Mouse (Mus musculus) heart, embryonic 11.5 days (tissue): ENCODE data around the gene Gm10295. TPM values are rescaled to one million over a fixed set of nuclear protein-coding genes. Genes with fewer than 3 reads are reported as not detected.

Source experiments
- ATAC-seq: fragments of 200-750 bp; cut with Nextera tagmentation; replicated peaks from 2 replicates; pipeline ENCODE4 v1.8.0; 2017; ENCODE audit warnings: moderate library complexity; ENCODE audit not compliant: insufficient number of reproducible peaks, low FRiP score, low TSS enrichment
- H3K27ac ChIP-seq: fragments of 300-500 bp; sonication (generic); 2 replicates; pipeline ENCODE4 v1.5.1; 2014; ENCODE audit warnings: mild to moderate bottlenecking, low read depth, low read length
- H3K27me3 ChIP-seq: fragments of 300-500 bp; sonication (generic); 2 replicates; pipeline ENCODE4 v1.6.1; 2014; ENCODE audit warnings: mild to moderate bottlenecking, low read length, mixed read lengths; ENCODE audit not compliant: control insufficient read depth, insufficient read depth
- H3K36me3 ChIP-seq: fragments of 300-500 bp; sonication (generic); 2 replicates; pipeline ENCODE4 v1.6.1; 2014; ENCODE audit warnings: mild to moderate bottlenecking, low read length, moderate library complexity, mixed read lengths; ENCODE audit not compliant: control insufficient read depth, insufficient read depth
- H3K4me1 ChIP-seq: fragments of 300-500 bp; sonication (generic); 2 replicates; pipeline ENCODE4 v1.6.1; 2014; ENCODE audit warnings: low read length; ENCODE audit not compliant: control insufficient read depth, insufficient read depth
- H3K4me2 ChIP-seq: fragments of 300-500 bp; sonication (generic); 2 replicates; pipeline ENCODE4 v1.6.1; 2014; ENCODE audit warnings: mild to moderate bottlenecking, moderate library complexity
- H3K4me3 ChIP-seq: fragments of 300-500 bp; sonication (generic); 2 replicates; pipeline ENCODE4 v1.5.1; 2014; ENCODE audit warnings: low read depth, low read length
- H3K9ac ChIP-seq: fragments of 300-500 bp; sonication (generic); 2 replicates; pipeline ENCODE4 v1.6.1; 2014; ENCODE audit warnings: mild to moderate bottlenecking, low read depth, low read length, moderate library complexity
- H3K9me3 ChIP-seq: fragments of 300-500 bp; sonication (generic); replicated peaks from 2 replicates; pipeline ENCODE4 v1.6.1; 2016; ENCODE audit warnings: low read length; ENCODE audit not compliant: control insufficient read depth
- WGBS: fragments of 180-500 bp; shearing (Covaris S2); extraction: QIAGEN DNeasy Blood & Tissue Kit; methylation state at CpG from one replicate; pipeline ENCODE4 v1.1.7; 2014; ENCODE audit not compliant: insufficient replicate concordance; 5-methylcytosine and 5-hydroxymethylcytosine counted together
- polyA plus RNA-seq: library from polyadenylated mRNA; unstranded; fragments of >200 nt; fragmentation: Nextera tagmentation; extraction: Ambion mirVana; gene quantifications from 2 replicates; pipeline ENCODE4 v1.2.1, GENCODE M21; 2014

Gm10295 gene
- polyA plus RNA-seq, 1 experiment from 2014 or later: not detected

GRCm38 (mm10) chr7:71311411-71311810 is 39.9 kb downstream of the Gm10295 start:
- Histone ChIP-seq H3K9ac (no peak overlapping the region), H3K4me3 (no peak overlapping the region), H3K27me3 (no peaks in the 10 kb centered on the region), H3K4me1 (no peaks in the 10 kb centered on the region), H3K27ac (peak overlapping the region; percentile 54; the same call in 1 of the 2 replicates), H3K9me3 (no peaks in the 10 kb centered on the region), H3K36me3 (no peaks in the 10 kb centered on the region), H3K4me2 (no peak overlapping the region)
- 46% methylated on average over 11 of the region's 11 CpGs for WGBS
- ATAC-seq: peak; percentile 65; the same call in 1 of the 2 replicates

GRCm38 (mm10) chr7:71308051-71308450 is 43.2 kb downstream of the Gm10295 start:
- no peak for ATAC-seq
- H3K9ac ChIP-seq: no peak overlapping the region
- no peaks in the 10 kb centered on the region for H3K27me3 ChIP-seq
- H3K9me3 ChIP-seq: no peaks in the 10 kb centered on the region
- H3K4me1 ChIP-seq: no peaks in the 10 kb centered on the region
- H3K4me2 ChIP-seq: no peak overlapping the region
- 56% methylated on average over 8 of the region's 8 CpGs for WGBS
- H3K4me3 ChIP-seq: no peak overlapping the region
- no peaks in the 10 kb centered on the region for H3K36me3 ChIP-seq
- no peak overlapping the region for H3K27ac ChIP-seq

- H3K4me2 ChIP-seq: no peak overlapping the region
- no peak overlapping the region for H3K9ac ChIP-seq
- no peak overlapping the region for H3K4me3 ChIP-seq
- no peaks in the 10 kb centered on the region for H3K36me3 ChIP-seq
- ATAC-seq: no peak
- H3K27me3 ChIP-seq: no peaks in the 10 kb centered on the region
- WGBS: 67% methylated on average over 4 of the region's 4 CpGs
- H3K27ac ChIP-seq: no peak overlapping the region
- H3K4me1 ChIP-seq: no peaks in the 10 kb centered on the region
- no peaks in the 10 kb centered on the region for H3K9me3 ChIP-seq
Observed at GRCm38 (mm10) chr7:71302714-71303113, 48.6 kb downstream of the Gm10295 start.
